Mouse (Mus musculus): ENCODE data around the gene Abo. TPM values are rescaled to one million over a fixed set of nuclear protein-coding genes. Genes with fewer than 3 reads are reported as not detected.
"Not testable (repeated sequence)": the region's sequence is repeated elsewhere in the genome, so short reads cannot be mapped to it uniquely, and the experiment has no call there.

Gene Abo
- not detected for total RNA-seq (2021)
- long read RNA-seq, experiment 1: 0 reads
- long read RNA-seq, experiment 2: 0 reads

DNA sequence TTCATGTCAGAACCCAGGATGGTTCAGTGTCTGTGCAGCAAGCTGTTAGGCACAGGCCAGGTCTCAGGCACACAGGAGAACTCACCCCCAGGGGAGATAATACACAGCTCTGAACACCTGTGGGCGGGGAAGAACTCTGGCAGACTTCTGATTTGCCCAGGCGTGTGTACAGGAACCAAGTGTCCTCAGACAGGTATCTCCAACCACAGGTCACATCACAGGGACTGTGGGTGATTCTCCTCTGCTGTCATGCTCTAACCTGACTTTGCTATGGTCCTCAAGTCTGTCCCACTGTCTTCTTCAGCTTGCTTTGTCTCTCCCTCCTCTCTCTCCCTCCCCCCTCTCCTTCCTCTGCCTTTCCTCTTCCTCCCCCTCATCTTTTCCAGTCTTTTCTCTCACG is at the start of gene Abo:
TSS of gene Abo (minus strand) at position 101 of the 400 bp plus-strand sequence.
- no peak for DNase-seq

DNA sequence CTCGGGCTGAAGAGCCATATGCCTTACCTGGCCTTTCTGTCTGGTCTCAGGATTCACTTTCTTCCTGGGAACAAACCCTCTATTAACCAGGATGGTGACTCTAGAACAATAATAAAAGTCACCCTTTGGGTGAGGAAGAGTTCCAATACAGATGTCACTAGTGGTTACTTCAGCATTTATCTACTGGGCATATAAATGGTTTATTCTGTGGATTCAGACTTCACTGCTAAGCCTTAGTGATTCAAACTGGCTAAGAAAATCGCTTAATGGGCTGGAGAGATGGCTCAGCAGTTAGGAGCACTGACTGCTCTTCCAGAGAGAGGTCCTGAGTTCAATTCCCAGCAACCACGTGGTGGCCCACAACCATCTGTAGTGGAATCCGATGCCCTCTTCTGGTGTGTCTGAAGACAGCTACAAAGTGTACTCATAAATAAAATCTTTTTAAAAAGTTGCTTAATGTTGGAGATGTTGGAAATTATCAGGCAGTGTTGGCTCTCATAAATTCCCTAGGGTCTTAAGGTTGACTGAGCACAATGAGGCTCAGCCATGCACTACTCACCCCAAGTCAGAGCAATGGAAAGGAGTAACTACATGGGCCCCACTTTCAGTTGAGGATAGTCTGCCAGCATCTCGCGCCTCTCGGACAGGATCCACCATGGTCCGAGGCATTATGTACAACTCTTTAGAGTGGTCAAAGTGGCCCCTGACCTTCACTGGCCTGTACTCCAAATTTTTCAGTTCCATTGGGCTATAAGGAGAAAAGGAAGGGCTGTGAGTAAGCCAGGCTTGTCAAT is 49.6 kb upstream of the Abo start:
- DNase-seq: no peak

DNA sequence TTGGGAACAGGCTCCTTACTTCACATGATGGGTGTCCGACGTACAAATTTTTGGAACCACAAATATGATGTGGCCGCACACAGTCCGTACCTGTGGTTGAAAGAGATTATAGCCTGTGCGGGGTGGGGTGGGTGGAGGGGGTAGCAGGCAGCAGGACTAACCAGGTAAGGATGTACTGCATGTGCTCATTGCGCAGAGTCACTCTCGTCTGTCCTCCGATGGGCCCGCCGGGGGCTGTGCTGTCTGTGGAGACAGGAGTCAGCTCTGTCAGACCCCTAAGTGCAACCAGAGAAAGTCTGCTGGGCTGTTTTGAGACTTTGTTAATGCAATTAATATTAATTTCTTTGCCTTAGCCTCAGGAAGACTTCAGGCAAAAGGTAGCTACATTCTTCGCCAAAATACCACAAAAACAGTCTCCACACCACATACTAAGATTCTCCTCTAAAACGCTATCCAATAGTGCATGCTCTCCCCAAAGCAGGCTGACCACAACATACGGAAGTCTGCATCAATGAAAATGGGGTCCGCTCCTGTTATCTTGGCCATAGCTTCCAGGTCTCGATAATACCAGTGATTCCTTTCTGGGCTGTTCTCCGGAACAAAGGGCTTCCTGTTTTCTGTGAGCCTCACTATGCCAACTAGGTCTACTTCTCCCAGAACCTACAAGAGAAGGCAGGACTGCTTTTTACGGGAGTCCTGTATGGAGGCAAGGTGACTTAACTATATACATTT is 48.8 kb upstream of the Abo start:
- no peak for DNase-seq

DNA sequence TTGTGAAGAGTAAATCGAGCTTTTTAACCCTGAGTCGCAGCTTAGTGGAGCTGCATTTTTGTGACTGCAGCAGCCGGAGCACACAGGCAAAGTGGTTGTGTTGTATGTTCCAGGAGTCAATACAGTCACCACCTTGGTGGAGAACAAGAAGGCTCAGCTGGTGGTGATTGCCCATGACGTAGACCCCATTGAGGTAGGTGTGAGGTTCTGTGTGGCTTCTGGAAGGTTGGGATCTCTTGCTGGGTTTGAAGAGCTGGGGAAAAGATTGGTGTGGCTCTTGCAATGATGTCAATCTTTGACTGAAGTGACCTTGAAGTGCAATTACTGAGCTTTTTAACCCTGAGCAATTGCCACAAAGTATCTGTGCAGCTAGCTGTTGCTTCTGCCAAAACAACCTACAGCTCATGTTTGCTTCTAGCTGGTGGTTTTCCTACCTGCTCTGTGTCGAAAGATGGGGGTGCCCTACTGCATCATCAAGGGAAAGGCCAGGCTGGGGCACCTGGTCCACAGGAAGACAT is 47.5 kb upstream of the Abo start:
- DNase-seq: no peak

DNA sequence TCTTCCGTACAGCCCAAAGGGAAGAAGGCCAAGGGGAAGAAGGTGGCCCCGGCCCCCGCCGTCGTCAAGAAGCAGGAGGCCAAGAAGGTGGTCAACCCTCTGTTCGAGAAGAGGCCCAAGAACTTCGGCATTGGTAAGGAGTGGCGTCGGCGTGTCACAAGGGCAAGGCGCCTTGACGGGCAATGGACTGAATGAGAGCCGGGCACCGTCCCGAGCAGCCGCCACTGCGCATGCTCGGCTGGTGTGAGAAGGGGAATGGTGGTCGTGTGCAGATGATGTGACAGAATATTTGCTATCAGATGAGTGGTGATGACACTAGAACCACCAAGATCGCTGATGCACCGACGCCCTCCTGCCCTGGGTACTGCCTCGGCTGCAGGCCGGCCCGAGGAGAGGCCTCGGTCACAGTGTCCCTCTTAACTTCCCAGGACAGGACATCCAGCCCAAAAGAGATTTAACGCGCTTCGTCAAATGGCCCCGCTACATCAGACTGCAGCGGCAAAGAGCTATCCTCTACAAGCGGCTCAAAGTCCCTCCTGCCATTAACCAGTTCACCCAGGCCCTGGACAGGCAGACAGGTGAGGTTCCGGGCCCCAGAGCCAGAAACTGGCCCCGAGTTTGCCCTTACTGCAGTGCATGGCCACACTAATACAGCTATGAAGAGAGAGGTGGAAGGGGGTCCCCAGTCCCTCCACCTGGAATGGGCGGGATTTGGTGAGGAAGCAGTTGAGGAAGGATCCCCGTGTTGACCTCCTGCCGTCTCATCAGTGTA is 46.4 kb upstream of the Abo start:
- peak; percentile 63 to 64 for DNase-seq

- peak; percentile 100 for DNase-seq
Observed at GRCm38 (mm10) chr2:26910124-26910993, 45.6 kb upstream of the Abo start, which contains the start of the genes Med22 and Rpl7a. Med22 (minus strand) TSS chr2:26910677. Rpl7a (plus strand) TSS chr2:26910764.

- no peak for DNase-seq
Observed at GRCm38 (mm10) chr2:26909387-26909784, 44.6 kb upstream of the Abo start.

DNA sequence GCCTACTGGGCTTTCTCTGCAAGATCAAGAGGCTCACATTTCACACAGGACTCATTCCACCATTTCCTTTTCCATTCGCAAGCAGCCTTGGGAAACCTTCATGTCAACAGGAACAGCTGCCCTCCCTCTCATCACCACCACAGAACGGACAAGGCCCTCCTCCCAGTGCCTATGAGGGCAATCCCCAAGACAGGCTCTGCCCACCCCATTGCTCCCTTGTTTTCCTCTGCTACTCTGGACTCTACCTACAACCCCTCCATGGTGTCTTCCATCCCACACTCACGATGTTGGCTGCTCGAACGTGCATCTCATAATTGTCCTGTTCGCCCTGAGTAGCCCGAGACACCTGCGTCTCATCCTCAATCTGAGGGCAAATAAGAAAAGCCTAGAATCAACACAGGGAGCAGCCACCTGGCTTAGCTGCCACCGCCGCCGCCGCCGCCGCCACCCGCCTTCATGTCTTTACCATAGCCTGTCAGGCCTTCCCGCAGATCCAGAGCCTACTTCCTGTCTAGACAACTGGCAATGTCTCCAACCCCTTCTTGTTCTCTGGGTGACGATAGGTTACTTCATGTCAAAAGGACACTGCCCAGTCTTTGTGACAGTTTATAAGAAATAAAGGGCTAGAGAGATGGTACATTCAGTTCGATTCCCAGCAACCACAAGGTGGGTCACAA is 44.1 kb upstream of the Abo start:
- no peak for DNase-seq

DNA sequence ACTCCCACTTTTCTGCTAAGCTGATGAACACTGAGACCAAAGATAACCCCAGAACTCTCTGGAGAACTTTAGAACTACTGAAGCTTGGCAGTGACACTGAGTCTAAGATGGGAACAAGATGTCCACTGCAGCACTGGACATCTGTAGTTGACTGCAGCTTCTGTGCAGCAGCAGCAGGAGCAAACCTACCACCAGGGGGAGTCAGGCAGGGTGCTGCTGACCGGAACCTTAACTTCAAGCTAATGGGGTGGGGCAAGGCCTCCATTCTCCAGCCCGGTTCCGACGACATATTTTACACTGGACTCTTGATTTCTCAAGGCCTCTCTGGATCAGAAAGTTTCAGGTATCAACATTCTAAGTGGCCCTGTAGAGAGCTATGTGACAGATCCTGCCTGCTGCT is 42.3 kb upstream of the Abo start:
- peak; percentile 60 to 83 for DNase-seq

- no peak for DNase-seq
Observed at GRCm38 (mm10) chr2:26906431-26906830, 41.7 kb upstream of the Abo start.

- no peak for DNase-seq
Observed at GRCm38 (mm10) chr2:26905936-26906335, 41.2 kb upstream of the Abo start.

- no peak for DNase-seq
Observed at GRCm38 (mm10) chr2:26903311-26903710, 38.5 kb upstream of the Abo start.

DNA sequence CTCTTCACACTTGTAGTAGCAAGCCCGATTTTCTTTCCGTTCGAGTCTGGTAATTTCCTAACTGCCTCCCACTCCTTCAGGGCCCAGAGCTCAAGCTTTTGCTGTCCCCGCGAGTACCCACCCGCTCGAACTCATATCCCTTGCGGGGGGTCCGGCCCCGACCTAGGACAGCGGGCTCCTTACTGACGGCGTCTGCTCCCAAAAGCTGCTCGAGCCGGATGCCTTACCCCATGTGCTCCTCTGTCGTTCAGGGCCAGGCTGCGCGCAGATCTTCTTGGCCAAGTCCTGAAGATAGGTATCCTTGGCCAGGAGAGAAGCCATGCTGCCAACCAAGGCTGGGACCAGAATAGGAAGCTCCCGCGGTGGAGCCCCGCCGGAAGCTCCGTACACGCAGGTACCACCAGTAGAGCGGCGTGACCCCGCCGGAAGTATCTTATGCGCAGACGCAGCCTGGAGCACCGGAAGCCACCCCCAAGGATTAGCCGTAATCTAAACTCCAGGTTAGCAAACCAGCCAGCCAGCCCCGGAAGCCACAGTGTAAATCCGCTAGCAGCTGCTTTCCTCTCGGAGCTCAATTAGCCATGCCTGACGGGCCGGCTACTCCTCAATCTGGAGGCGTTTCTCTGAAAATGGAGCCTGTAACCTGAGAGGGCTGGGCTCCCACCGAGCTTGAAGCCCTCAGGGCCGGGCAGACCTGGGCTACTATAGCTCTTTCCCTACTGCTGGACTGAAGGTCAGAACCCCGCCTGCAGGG is 37.9 kb upstream of the Abo start, which contains the start of gene Surf6:
TSS of gene Surf6 (minus strand) at position 413 of the 754 bp plus-strand sequence.
- DNase-seq: peak; percentile 97

DNA sequence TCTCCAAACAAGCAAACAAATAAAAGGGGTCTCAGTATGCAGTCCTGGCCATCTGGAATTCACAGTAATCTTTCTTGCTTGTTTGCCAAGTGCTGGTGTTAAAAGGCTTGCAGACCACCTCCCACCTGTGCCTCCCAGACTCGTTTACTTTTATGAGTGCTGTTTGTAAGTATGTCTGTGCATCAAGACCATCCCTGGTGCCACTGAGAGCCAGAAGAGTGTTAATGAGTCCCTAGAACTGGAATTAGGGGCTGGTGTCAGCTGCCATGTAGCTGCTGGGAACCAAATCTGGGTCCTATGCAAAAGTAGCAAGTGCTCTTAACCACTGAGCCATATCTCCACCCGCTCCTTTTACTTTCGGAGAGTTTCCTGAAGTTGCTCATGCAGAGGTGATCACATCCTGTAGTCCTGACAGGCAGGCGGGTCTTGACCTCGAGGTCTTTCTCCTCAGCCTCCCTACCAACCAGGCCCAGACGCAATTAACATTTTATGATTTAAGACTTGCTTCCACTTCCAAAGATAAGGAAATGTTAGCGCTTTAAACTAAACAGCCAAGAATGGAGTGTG is 37.1 kb upstream of the Abo start:
- DNase-seq: no peak

- no peak for DNase-seq
Observed at GRCm38 (mm10) chr2:26900731-26901130, 36.0 kb upstream of the Abo start.

DNA sequence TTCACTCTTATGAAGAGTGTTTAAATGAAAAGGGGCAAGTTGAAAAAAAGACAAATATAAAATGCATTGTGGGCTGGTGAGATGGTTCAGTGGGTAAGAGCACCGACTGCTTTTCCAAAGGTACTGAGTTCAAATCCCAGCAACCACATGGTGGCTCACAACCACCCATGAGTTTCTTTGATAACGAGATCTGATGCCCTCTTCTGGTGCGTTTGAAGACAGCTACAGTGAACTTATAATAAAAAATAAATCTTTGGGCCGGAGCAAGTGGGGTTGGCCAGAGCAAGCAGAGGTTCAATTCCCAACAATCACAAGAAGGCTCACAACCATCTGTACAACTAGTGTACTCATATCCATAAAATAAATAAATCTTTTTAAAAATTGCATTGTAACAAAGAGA is 31.1 kb upstream of the Abo start:
- DNase-seq: no peak

GRCm38 (mm10) chr2:26886170-26886569 is 21.4 kb upstream of the Abo start:
- not testable (repeated sequence) for DNase-seq

DNA sequence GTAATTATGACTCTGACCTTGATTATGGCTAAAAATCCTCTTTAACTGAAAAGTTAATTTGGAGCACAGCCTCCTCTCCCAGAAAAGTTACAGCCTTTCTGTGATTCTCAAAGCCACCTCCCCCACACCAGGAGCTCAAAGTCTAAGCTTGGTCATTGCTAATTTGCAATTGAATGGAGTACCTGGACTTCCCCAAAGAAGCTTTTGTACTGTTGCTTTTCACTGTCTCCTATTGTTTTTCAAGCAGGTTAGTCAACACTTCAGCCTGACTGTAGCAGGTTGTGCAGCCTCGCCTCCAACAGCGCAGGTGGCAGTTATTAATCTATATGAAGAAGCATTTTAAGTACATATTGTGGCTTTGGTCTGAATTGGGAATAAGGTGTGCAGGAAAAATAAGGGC is 20.8 kb upstream of the Abo start:
- not testable (repeated sequence) for DNase-seq

- no peak for DNase-seq
Observed at GRCm38 (mm10) chr2:26878571-26878970, 13.8 kb upstream of the Abo start.

Measured in adrenal gland, postnatal 36 days (tissue).